Mouse (Mus musculus) ES-E14 (cell line): Measurements from ENCODE around the gene Magi2.

ENCODE experiments used
- CHD2 ChIP-seq: IDR thresholded peaks from 2 replicates; pipeline ENCODE4 v1.6.1; 2014; ENCODE audit warnings: mild to moderate bottlenecking, low read depth, low read length, inconsistent platforms
- HCFC1 ChIP-seq: IDR thresholded peaks from 2 replicates; pipeline ENCODE4 v1.6.1; 2012; ENCODE audit warnings: low read length, inconsistent platforms, borderline replicate concordance; ENCODE audit not compliant: insufficient read depth
- MAFK ChIP-seq: IDR thresholded peaks from 2 replicates; pipeline ENCODE4 v1.6.1; 2014; ENCODE audit warnings: mild to moderate bottlenecking, low read depth, low read length, inconsistent platforms; ENCODE audit not compliant: insufficient read depth
- ZC3H11A ChIP-seq: IDR thresholded peaks from 2 replicates; pipeline ENCODE4 v1.6.1; 2012; ENCODE audit warnings: low read depth, mild to moderate bottlenecking, inconsistent platforms, low read length, borderline replicate concordance
- ZNF384 ChIP-seq: IDR thresholded peaks from 2 replicates; pipeline ENCODE4 v1.6.1; 2012; ENCODE audit warnings: low read depth, low read length, inconsistent platforms

DNA sequence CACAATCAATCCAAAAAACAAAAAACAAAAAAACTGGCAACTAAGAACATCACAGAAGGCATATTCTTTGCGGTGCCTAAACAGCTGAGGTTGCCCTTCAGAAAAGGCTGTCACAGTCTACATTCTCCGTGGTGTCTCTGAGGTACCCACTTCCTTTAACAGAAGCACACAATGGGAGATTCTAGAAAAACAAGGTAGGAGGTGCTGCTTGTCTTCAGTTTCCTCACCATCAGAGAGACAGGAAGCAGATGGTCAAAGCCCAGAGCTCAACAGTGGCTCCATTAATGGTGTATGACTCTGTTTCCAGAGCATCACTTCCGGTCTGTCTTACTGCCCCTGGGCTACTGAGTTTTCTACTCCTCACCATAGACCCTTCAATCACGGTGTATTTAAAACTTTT lies 1105.7 kb downstream of the Magi2 start:
- no peak for TF ChIP-seq ZC3H11A
- no peak for TF ChIP-seq MAFK
- TF ChIP-seq CHD2: no peak
- TF ChIP-seq ZNF384: no peak
- TF ChIP-seq HCFC1: no peak
